Comparison of ENCODE assay signal across 8 mouse cellular contexts in genomic region chr10:42994331-42994782, GRCm38 (mm10).
DNase-seq lines count a peak whose midpoint lies in the region; TF ChIP-seq lines count a peak whose summit lies in the region.

No protein-coding gene starts in this region.

- no peak overlapping the region for H3K27ac ChIP-seq in left cerebral cortex, adult 2 months
- H3K27ac ChIP-seq in embryonic facial prominence, embryonic 10.5 days (replicated peaks) = peak overlapping the region; percentile 82
- no peak overlapping the region for H3K27ac ChIP-seq in thymus, adult 2 months (ENCODE audit: control insufficient read depth, insufficient read depth, low read length)

- H3K27me3 ChIP-seq in embryonic facial prominence, embryonic 10.5 days (replicated peaks; ENCODE audit: low read depth, poor library complexity, severe bottlenecking) = peaks cover 35% of the 10 kb centered on the region; the same call in 1 of the 2 replicates
- H3K27me3 ChIP-seq in thymus, adult 2 months (ENCODE audit: control insufficient read depth, insufficient read depth, low read length) = no peaks in the 10 kb centered on the region; the same call in 1 of the 2 replicates

- 21% methylated on average over 13 of the region's 13 CpGs for WGBS in embryonic facial prominence, embryonic 10.5 days
- 60% methylated on average over 13 of the region's 13 CpGs for WGBS in thymus, adult 2 months

- peak overlapping the region; percentile 14; the same call in 1 of the 2 replicates for H3K4me3 ChIP-seq in left cerebral cortex, adult 2 months
- H3K4me3 ChIP-seq in embryonic facial prominence, embryonic 10.5 days = peak overlapping the region; percentile 33
- H3K4me3 ChIP-seq in thymus, adult 2 months (ENCODE audit: control insufficient read depth, insufficient read depth, low read length) = no peak overlapping the region

- TF ChIP-seq POLR2A in thymus, adult 2 months (IDR thresholded peaks at IDR 0.05; ENCODE audit: control insufficient read depth, extremely low read depth, insufficient read depth, low read length, poor library complexity) = no peak

- no peak for TF ChIP-seq CTCF in left cerebral cortex, adult 2 months (IDR thresholded peaks at IDR 0.05)
- no peak for TF ChIP-seq CTCF in thymus, adult 2 months (IDR thresholded peaks at IDR 0.05; ENCODE audit: borderline replicate concordance, control insufficient read depth, extremely low read depth, insufficient read depth, low read length, poor library complexity)

- no peaks in the 10 kb centered on the region for H3K36me3 ChIP-seq in embryonic facial prominence, embryonic 10.5 days (replicated peaks)
- no peaks in the 10 kb centered on the region for H3K36me3 ChIP-seq in thymus, adult 2 months (ENCODE audit: control insufficient read depth, insufficient read depth, low read length)

- peaks cover 60% of the 10 kb centered on the region for H3K4me1 ChIP-seq in embryonic facial prominence, embryonic 10.5 days
- H3K4me1 ChIP-seq in thymus, adult 2 months (replicated peaks; ENCODE audit: control insufficient read depth, insufficient read depth, low read length) = peaks cover 4% of the 10 kb centered on the region; the same call in 1 of the 2 replicates

- DNase-seq in left cerebral cortex, adult 2 months (ENCODE audit: extremely low spot score in 1 of 2, low spot score in 2 of 2) = no peak
- no peak for DNase-seq in left cerebral cortex, postnatal 14 days (ENCODE audit: low spot score in 2 of 2)
- peak; percentile 54 for DNase-seq in embryonic facial prominence, embryonic 10.5 days (ENCODE audit: low spot score)
- peak; percentile 48 for DNase-seq in kidney, adult 11 months
- peak; percentile 48 for DNase-seq in neural tube, embryonic 10.5 days (ENCODE audit: extremely low spot score, low spot score)
- DNase-seq in thymus, adult 2 months = no peak
- DNase-seq in layer of hippocampus, postnatal 14 days (ENCODE audit: low spot score in 2 of 2) = no peak
- no peak for DNase-seq in right cerebral cortex, postnatal 36 days (ENCODE audit: low spot score in 2 of 2)

- H3K9me3 ChIP-seq in embryonic facial prominence, embryonic 10.5 days = no peaks in the 10 kb centered on the region

- intact Hi-C loops in left cerebral cortex, adult 2 months (cut with DNase I) = no loop called here
- intact Hi-C loops in left cerebral cortex, postnatal 14 days (cut with DNase I) = no loop called here

Comparison
In these comparisons a context has a peak if more than half of its experiments do, and no peak if none do; other contexts are left out.
1. DNase-seq: peak in embryonic facial prominence, embryonic 10.5 days (single experiment), kidney, adult 11 months (single experiment) and neural tube, embryonic 10.5 days (single experiment); none in left cerebral cortex, adult 2 months (0 of 2), left cerebral cortex, postnatal 14 days (0 of 2), thymus, adult 2 months (single experiment), layer of hippocampus, postnatal 14 days (0 of 2) and right cerebral cortex, postnatal 36 days (0 of 2).